Mouse (Mus musculus) gastrocnemius, postnatal 36 days (tissue): ENCODE measurements around the gene Pak4. TPM values are rescaled to one million over a fixed set of nuclear protein-coding genes. Genes with fewer than 3 reads are reported as not detected.
"Not testable (repeated sequence)": the region's sequence is repeated elsewhere in the genome, so short reads cannot be mapped to it uniquely, and the experiment has no call there.

Source experiments
- DNase-seq, 2 experiments: peaks; one replicate each; pipeline ENCODE4 v3.0.0; 2022
- intact Hi-C: fragments of 180-260 bp; cut with DNase I; formaldehyde crosslinking; loops from one replicate; pipeline ENCODE4 v1.15.1; 2025
- microRNA-seq, 2 experiments: library from miRNA; unstranded; fragments of <30 nt; microRNA quantifications; one replicate each; pipeline ENCODE4 v1.2.0; 2021
- total RNA-seq, 2 experiments: library from RNA; stranded (reverse); gene quantifications; 2 replicates each; pipeline ENCODE4 v1.2.3; 2021

Pak4 gene
- total RNA-seq, 2 experiments from 2014 or later: 1.8 to 2.5 TPM

GRCm38 (mm10) chr7:28527922-28528719 is 69.9 kb downstream of the Pak4 start:
- intact Hi-C loops: loop anchor here (2.0 kb wide), 1 partner anchor 81 kb away; no protein-coding TSS in a partner anchor
- peak; percentile 69 to 74 for DNase-seq

GRCm38 (mm10) chr7:28522536-28522935 is 75.4 kb downstream of the Pak4 start, which contains the start of gene Ifnl3:
Gene Ifnl3, plus strand, starts transcription at chr7:28522836.
- DNase-seq, intact Hi-C loops: not testable (repeated sequence)

DNA sequence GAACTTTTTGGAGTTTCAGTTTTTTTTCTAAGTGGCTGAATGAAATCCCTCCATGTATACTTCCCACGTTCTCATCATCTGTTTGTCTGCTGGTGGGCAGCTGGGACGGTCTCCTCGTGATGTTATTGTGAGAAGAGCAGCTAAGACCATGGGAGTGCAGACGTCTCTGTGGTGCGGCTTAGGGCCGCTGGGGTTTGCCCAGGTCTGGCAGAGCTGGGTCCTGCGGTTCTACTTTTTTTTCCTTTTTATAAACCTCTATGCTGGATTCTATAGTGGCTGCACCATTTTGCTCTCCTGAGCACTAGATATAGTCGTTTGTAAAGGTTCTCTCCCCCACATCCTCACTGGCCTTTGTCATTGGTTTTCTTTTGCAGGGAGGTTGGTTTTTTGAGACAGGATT is 86.5 kb downstream of the Pak4 start:
- no peak for DNase-seq
- intact Hi-C loops: no loop called here

DNA sequence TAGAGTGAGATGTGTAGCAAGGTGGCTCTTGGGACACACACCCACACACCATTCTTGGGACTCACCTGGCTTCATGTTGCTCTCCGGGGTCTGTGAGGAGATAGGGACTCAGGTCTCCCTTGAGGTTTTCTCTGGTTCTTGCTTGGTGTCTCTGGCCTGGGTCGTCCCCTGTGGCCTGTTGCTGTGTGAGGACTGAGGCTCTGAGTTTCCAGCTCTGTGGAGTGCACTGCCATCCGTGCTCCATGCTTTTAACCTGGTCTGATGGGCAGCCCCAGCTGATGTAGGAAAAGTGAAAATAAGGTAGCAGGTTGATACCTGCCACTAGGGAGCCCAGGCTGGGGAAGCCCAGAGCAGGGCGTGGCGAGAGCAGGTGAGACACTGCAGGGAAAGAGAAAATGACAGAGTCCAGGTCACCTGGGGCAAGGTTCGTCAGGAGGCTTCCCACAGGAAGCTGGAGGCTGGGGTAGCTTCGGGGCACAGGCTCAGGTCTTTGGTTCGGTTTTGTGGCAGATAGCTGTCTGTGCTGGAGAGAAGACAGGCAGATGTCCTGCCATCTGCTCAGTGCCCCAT is 87.5 kb downstream of the Pak4 start, which contains the start of gene Ifnl2:
Gene Ifnl2, minus strand, starts transcription at position 51 of the 570 bp plus-strand sequence.
- DNase-seq, intact Hi-C loops: not testable (repeated sequence)

DNA sequence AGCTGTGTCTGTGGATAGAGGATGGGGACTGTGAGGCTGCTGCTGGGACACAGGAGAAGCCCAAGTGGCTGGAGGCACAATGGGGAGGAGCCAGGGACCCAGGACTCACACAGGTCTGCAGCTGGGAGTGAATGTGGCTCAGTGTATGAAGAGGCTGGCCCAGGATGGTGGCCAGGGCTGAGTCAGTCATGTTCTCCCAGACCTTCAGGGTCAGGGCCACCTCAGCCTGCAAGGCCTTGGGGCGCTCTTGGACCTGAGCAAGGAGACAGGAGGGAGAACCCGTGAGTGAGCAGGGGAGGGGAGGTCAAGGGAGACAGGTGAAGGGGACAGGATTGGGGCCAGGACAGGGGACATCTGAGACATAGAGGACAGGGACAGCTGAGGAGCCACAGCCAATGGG is 88.9 kb downstream of the Pak4 start:
- DNase-seq, intact Hi-C loops: not testable (repeated sequence)

Small RNA genes lying within 50 kb of the gene (microRNA-seq; reads per million reads assigned to microRNA genes)
- 0 reads per million in 2 experiments for gene Mir7049

Other genes with a start within 250 kb of the Pak4 start
- gene Rps16, start 247.5 kb downstream of the Pak4 start, total RNA-seq: 100 to 1,000 TPM; 298 to 415 TPM
- gene Plekhg2, start 225.6 kb downstream of the Pak4 start, total RNA-seq: 1 to 10 TPM; 4.7 to 7.8 TPM
- 10 to 100 TPM in 1 of 2 experiments, 1 to 10 TPM in 1; 6.1 to 20.5 TPM for gene Zfp36, start 217.9 kb downstream of the Pak4 start, total RNA-seq
- gene Med29, start 205.5 kb downstream of the Pak4 start, total RNA-seq: 10 to 100 TPM; 19.1 to 22.1 TPM
- gene Paf1, start 205.2 kb downstream of the Pak4 start, total RNA-seq: 10 to 100 TPM; 27.0 to 27.6 TPM
- 1 to 10 TPM; 2.2 to 4.4 TPM for gene Gmfg, start 160.7 kb downstream of the Pak4 start, total RNA-seq
- under 1 TPM; 0.20 to 0.30 TPM for gene Lrfn1, start 146.2 kb downstream of the Pak4 start, total RNA-seq
- gene Ifnl2, start 87.7 kb downstream of the Pak4 start, total RNA-seq: not detected
- not detected for gene Ifnl3, start 75.3 kb downstream of the Pak4 start, total RNA-seq
- not detected for gene Sycn, start 57.3 kb downstream of the Pak4 start, total RNA-seq
- gene Nccrp1, start 50.9 kb downstream of the Pak4 start, total RNA-seq: not detected
- gene Samd4b, start within 50 bp of the Pak4 start, total RNA-seq: 10 to 100 TPM; 11.6 to 13.9 TPM
- gene Acp7, start 33.1 kb upstream of the Pak4 start, total RNA-seq: not detected
- under 1 TPM; 0.59 to 0.69 TPM for gene Fbxo27, start 94.7 kb upstream of the Pak4 start, total RNA-seq
- gene Fbxo17, start 118.6 kb upstream of the Pak4 start, total RNA-seq: 1 to 10 TPM; 3.9 to 5.4 TPM
- 10 to 100 TPM; 33.5 to 34.6 TPM for gene Mrps12, start 143.6 kb upstream of the Pak4 start, total RNA-seq
- gene Sars2, start 143.8 kb upstream of the Pak4 start, total RNA-seq: 10 to 100 TPM; 14.6 to 16.0 TPM
- gene Ccer2, start 158.0 kb upstream of the Pak4 start, total RNA-seq: not detected
- gene Sirt2, start 168.6 kb upstream of the Pak4 start, total RNA-seq: 10 to 100 TPM; 85.5 to 86.4 TPM
- gene Nfkbib, start 169.3 kb upstream of the Pak4 start, total RNA-seq: 10 to 100 TPM; 20.5 to 30.2 TPM
- 1 to 10 TPM; 1.1 TPM for gene Rinl, start 190.8 kb upstream of the Pak4 start, total RNA-seq
- 100 to 1,000 TPM; 111 to 131 TPM for gene Hnrnpl, start 210.4 kb upstream of the Pak4 start, total RNA-seq
- gene Ech1, start 227.0 kb upstream of the Pak4 start, total RNA-seq: 100 to 1,000 TPM; 214 to 252 TPM
- gene Lgals4, start 235.7 kb upstream of the Pak4 start, total RNA-seq: 1 to 10 TPM; 2.5 to 3.1 TPM